Mouse (Mus musculus): ENCODE measurements around the gene Fam90a1a. TPM values are rescaled to one million over a fixed set of nuclear protein-coding genes. Genes with fewer than 3 reads are reported as not detected.
"Not testable (repeated sequence)": the region's sequence is repeated elsewhere in the genome, so short reads cannot be mapped to it uniquely, and the experiment has no call there.

The Fam90a1a gene
- not detected for total RNA-seq (2021)

GRCm38 (mm10) chr8:21958414-21958813, at the start of gene Fam90a1a:
TSS of gene Fam90a1a (plus strand) at chr8:21958714.
- intact Hi-C loops (cut with DNase I): loop anchor here (5.0 kb wide), 2 partner anchors 201 to 961 kb away; no protein-coding TSS in a partner anchor
- no peak for DNase-seq (ENCODE audit: low spot score in 2 of 2)

- no peak for DNase-seq (ENCODE audit: low spot score in 2 of 2)
- intact Hi-C loops (cut with DNase I): no loop called here
Measured at GRCm38 (mm10) chr8:21911931-21912330, 46.6 kb upstream of the Fam90a1a start.

DNA sequence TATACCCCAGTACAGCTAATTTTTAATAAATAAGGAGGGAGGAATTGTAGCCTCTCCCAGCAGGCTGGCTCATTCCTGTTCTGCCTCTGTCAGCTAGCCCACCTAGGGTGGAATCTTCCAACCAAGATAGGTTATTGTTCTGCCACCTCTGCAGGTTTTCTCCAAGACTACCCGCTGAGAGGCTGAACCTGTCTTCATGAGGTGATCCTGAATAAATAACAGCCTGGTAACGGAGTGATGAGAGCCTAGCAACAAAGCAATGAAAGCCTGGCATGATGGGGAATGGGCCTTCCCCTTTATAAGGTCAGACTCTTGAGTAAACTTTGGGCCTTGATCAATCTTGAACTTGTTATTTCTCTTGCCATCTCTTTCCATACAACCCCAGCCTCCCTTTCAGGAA, 46.0 kb upstream of the Fam90a1a start:
- no peak for DNase-seq (ENCODE audit: low spot score in 2 of 2)
- intact Hi-C loops (cut with DNase I): no loop called here

GRCm38 (mm10) chr8:21915625-21916024, 42.9 kb upstream of the Fam90a1a start:
- peak; percentile 5 to 18 for DNase-seq (ENCODE audit: low spot score in 2 of 2)
- intact Hi-C loops (cut with DNase I): no loop called here

DNA sequence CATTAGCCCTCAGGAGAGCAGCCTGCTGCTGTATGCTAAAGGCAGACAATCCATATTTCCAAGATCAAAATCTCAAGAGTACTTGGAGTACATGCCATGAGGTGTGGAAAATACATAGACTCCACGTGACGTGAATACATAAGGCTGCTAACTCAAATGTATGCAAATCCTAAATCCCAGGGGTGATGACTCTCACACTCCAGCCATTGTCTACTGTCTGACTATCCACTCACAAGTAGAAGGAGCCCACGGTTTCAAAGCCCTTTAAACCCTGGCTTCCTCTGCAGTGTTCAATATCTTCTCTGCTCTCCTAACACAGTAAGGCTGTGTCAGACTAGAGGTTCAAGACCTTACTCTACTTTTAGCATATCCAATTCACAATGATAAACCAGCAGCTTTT, 27.8 kb upstream of the Fam90a1a start:
- DNase-seq (ENCODE audit: low spot score in 2 of 2); intact Hi-C loops (cut with DNase I): not testable (repeated sequence)

DNA sequence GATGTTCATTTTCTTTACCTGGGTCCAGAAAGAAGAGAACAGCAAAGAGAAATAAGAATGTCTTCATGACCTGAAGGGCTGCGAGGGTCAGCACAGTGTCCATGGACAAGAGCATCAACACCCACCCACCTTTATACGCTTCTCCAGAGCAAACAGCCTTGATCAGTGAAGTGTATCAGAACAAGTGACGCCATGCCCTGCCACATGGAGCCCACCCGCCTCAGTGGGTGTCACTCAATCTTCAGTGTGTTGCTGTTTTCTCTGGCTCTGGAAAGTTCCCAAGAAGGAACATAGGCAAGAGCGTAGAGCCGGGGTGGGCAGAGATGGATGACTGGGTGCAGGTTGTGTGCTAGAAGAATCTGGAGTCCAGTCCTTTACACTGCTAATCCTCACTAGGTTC, 25.9 kb upstream of the Fam90a1a start, which contains the start of gene Defb15:
Gene Defb15 (minus strand): TSS at position 101 of the 400 bp plus-strand sequence.
- intact Hi-C loops (cut with DNase I): no loop called here
- DNase-seq (ENCODE audit: low spot score in 2 of 2): no peak

DNA sequence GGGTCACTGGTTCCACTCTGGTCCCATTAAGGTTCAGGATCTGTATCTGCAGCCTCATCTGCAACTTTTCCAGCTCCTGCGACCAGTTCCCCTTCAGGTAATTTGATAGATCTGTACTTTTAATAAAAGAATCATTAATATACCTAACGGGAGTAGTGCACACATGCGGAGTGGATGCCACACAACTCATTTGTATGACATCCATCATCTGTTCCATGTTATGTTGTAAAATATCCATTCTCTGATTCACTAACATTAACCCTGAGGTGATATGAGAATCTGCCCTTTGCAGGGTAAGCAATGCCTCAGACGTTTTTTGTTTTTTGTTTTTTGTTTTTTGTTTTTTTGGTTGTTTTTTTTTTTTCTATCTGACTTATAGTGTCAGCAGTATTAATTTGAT, 20.5 kb upstream of the Fam90a1a start, which contains the start of gene Defb35:
Gene Defb35 (plus strand): TSS at position 301 of the 400 bp plus-strand sequence.
- DNase-seq (ENCODE audit: low spot score in 2 of 2); intact Hi-C loops (cut with DNase I): not testable (repeated sequence)

GRCm38 (mm10) chr8:21946462-21946861, 12.1 kb upstream of the Fam90a1a start, which contains the start of gene Defb13:
TSS of gene Defb13 (plus strand) at chr8:21946762.
- DNase-seq (ENCODE audit: low spot score in 2 of 2): no peak
- intact Hi-C loops (cut with DNase I): no loop called here

DNA sequence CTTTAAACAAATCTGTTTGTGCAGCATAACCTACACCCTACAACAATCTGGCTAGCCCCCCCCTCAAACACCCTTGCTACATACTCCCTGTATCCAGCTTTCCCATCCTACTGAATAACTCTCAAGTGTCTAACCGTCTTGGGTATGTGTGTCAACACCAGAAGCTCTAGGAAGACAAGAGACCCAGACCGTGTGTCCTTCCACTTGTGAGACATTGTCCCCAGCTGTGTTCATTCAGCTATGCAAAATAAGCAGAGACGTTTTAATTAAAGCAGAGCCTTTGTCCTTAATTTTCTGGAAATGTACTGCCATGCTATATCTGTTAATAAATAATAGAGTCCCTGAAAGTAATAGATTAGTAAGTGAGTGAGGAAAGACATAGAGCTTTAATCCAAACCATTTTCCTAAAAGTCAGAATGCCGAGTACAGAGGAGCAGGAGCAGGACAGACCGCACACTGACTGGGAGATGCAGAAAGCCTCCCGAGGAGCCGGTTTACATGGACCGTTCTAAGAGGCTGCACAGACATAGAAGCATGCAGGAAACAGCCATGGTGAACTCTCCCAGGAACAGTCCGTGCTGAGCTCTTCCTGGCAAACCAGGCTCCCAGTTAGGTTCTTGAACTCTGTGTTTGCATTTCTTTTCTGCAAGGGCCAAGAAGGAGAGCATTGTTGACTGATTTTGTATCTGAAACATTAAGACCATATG, 11.1 kb upstream of the Fam90a1a start:
- no peak for DNase-seq (ENCODE audit: low spot score in 2 of 2)
- intact Hi-C loops (cut with DNase I): no loop called here

DNA sequence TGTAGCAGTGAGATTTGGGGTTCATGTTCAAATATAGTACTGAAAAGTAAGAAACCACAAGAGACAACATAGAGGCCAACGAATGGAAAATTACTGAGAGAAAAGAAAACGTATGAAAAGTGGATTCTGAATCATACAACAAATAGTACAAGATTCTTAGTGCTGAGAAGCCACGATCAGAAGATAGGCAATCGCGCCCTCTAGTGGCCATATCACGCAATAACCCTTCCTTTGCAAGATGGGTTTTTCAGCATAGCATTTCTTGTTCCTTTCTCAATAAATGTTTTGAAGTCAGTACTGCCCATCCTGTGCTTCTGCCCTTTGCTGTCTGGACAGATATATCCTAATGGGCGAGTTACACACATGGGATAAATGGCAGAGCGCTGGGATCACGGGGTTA, 3.2 kb upstream of the Fam90a1a start:
- peak; percentile 28 to 35 for DNase-seq (ENCODE audit: low spot score in 2 of 2)
- intact Hi-C loops (cut with DNase I): loop anchor here (5.0 kb wide), 2 partner anchors 198 to 958 kb away; no protein-coding TSS in a partner anchor

DNA sequence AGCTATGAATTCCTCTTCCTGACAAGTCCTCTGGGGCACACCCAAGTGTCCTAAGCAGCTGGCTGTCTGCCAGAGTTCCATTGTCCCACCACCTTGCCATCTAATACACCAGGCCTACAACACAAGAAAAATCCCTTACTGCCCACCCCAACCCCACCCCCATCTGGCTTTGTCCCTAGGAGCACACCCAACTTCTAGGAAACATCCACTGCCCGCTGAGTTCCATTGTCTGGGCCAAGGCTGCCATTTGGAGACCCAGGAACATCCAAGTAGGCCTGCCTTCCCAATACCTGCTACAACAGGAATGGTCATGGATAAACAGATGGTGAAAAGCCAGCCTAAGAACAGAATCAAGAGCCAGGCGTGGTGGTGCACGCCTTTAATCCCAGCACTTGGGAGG, 2.2 kb upstream of the Fam90a1a start:
- intact Hi-C loops (cut with DNase I): loop anchor here (5.0 kb wide), 2 partner anchors 199 to 959 kb away; no protein-coding TSS in a partner anchor
- no peak for DNase-seq (ENCODE audit: low spot score in 2 of 2)

DNA sequence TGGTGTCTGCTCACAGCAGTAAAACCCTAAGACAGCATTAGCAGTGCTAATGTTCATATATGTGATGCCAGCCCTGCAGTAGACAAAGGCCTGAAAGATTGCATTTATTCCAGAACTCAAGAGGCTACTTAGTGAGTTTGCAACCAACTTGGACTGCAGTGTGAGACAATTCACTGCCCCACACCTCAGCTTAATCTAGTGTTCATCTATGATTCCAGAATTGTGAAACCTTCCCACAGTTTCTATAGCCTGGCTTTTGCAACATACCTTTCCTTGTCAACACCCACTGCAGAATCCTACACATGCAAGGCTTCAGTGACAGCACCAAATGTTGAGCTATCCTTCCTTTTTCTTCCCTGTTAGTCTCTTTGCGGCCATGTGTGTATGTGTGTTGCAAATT, 8.1 kb downstream of the Fam90a1a start:
- DNase-seq (ENCODE audit: low spot score in 2 of 2): no peak
- intact Hi-C loops (cut with DNase I): no loop called here

- intact Hi-C loops (cut with DNase I): no loop called here
- no peak for DNase-seq (ENCODE audit: low spot score in 2 of 2)
Measured at GRCm38 (mm10) chr8:21969475-21969874, 11.0 kb downstream of the Fam90a1a start, which contains the start of gene Ccdc70. TSS of gene Ccdc70 (plus strand) at chr8:21969775.

DNA sequence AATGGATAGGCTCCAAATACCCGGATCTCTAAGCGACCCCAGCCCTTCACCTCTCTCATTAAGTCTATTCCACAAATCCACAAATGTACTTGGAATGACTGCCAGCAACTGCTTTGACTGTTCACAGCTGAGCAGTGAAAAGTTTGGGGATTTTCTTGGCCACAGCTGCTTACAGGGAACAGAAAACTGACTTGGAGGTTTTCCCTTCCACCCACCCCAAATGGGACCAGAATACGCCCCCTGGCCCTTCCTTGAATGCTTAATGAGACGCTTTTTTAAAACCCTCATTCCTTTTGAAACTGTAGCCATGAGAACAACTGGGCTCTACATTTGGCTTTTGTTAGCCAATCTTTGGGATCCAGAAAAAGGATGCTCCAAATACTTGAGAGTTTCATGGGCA, 19.7 kb downstream of the Fam90a1a start:
- DNase-seq (ENCODE audit: low spot score in 2 of 2): peak; percentile 6 to 23
- intact Hi-C loops (cut with DNase I): no loop called here

- intact Hi-C loops (cut with DNase I): loop anchor here (5.0 kb wide), 1 partner anchor 224 kb away; no protein-coding TSS in a partner anchor
- peak; percentile 16 to 23 for DNase-seq (ENCODE audit: low spot score in 2 of 2)
Measured at GRCm38 (mm10) chr8:21981664-21982337, 23.3 kb downstream of the Fam90a1a start.

DNA sequence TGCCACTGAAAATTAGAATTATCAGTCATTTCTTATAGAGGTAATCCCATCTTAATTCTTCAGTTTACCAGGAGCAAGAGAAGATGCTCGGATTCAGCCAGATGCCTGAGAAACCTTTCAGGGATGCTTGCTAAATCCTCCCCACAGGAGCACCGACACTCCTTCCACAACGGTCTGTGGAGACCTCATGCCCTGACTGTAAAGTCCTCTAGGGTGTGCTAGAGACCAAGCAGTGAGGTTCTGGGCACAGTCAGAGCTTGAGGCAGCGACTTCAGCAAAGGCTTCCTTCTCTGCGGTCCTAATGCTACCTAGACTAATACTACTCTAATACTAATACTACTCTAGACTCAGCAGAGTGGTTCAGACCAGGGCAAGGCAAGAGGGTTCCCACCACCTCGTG, 33.7 kb downstream of the Fam90a1a start:
- intact Hi-C loops (cut with DNase I): loop anchor here (5.0 kb wide), 3 partner anchors 55 to 420 kb away; partner anchors contain the start of genes Mrps31 and Nek3
- DNase-seq (ENCODE audit: low spot score in 2 of 2): peak; percentile 38 to 58

DNA sequence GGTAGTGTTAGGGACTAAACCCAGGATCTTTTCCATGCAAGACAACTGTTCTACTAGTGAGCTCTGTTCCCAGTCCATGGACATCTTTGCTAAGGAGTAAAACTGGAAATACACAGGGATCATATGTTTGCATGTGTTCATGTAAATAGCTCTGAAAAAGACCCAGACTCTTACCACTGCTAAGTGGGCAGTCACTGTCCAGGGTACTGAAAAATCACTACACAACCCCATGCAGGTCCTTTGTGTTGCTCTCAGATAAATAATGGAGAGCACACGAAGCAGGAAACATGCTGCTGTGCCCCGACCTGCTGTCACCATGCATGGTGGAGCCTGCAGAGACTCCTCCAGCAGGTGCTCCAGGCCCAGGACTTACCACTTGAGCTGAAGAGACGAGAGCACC, 36.7 kb downstream of the Fam90a1a start:
- intact Hi-C loops (cut with DNase I): no loop called here
- no peak for DNase-seq (ENCODE audit: low spot score in 2 of 2)

DNA sequence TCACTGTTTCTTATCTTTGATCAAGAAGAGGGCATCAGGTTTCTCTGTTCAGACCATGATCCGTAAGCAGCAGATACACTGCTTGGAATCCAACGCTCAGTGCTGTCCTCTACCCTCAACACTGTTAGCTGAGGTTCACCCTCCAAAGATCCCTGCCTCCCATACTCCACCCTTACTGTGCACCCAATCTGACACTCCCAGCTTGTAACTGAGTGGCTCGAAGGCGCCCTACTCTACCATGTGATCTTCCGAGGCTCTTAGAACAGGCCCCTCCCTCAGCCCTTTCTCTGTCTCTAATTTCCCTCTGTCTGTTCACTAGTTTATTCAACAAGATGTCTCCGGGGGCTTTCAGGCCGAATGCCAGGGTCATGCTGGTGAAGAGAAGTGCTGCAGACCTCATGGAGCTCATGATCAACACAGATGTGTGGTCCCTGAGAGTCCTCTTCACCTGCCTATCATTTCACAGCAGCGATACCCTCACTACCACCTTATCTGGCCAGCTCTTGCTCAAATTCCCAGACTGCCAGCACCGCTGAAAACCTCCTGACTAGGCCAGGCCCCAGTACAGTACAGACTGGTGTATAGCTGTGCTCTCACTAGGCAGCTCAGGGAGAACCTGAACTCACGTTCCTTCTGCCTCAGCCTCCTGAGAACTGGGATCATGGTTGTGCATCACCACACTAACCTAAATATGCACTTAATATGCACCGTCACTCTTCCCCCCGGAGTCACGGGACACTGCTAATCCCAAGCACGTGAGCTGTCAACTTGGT, 46.4 kb downstream of the Fam90a1a start:
- DNase-seq (ENCODE audit: low spot score in 2 of 2): no peak
- intact Hi-C loops (cut with DNase I): no loop called here

DNA sequence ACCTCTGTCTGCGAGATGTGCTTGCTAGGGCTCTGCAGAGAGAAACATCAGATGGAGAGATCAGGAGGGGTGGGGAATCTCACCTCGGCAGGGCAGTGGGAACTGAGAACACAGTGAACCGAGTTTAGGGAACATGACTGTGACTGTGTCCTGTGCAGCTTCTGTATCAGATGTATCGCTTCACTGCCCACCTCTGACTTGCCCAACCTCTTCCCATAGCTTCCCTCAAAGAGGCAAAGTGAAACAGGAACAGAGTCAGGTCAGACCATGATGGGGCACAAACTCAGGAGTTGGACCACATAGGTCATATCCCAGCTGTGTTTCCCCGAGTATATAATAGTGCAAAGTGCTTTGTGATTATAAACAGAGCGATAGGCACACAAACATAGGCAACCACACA, 47.9 kb downstream of the Fam90a1a start:
- intact Hi-C loops (cut with DNase I): no loop called here

GRCm38 (mm10) chr8:22009403-22009802, 50.9 kb downstream of the Fam90a1a start:
- DNase-seq (ENCODE audit: low spot score in 2 of 2): no peak
- intact Hi-C loops (cut with DNase I): no loop called here

More for the DNA sequence above, 47.9 kb downstream of the Fam90a1a start:
- no peak for DNase-seq (ENCODE audit: low spot score in 2 of 2)
